Mouse (Mus musculus) adrenal gland, adult 18-20 months (tissue): ENCODE data around the gene Iyd. TPM values are rescaled to one million over a fixed set of nuclear protein-coding genes. Genes with fewer than 3 reads are reported as not detected.
A peak's percentile ranks its signal among the peaks of the same experiment; 100 is the strongest.

ENCODE experiments used
- DNase-seq, 2 experiments: peaks; one replicate each; pipeline ENCODE4 v3.0.0; 2021 to 2022; ENCODE audit warnings: low spot score in 2 of 2
- total RNA-seq, 2 experiments: library from RNA; stranded (reverse); gene quantifications; 1 replicate in 1 of 2; 2 replicates in 1 of 2; pipeline ENCODE4 v1.2.3; 2021

Gene Iyd
- total RNA-seq, 2 experiments from 2014 or later, result 0.43 TPM; not detected in 1

DNA sequence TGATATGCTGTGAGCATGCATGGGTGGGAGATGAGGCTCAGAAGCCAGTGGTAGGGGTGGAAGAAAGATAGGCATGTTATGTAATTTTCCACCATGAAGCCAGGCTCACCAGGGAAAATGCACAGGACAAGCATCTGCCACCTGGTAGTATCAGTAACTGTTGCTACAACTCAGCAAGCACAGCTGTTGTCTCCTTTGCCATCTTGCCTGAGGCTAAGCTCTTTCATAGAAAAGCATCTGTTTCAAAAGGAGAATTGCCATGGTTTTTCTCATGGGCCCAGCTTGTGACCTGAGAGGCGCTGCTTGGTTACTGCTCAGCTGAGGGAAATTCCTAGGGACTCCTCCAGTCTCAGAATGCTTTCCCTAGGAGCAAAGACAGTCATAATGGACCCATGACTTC lies 3.7 kb upstream of the Iyd start:
- DNase-seq, result no peak

DNA sequence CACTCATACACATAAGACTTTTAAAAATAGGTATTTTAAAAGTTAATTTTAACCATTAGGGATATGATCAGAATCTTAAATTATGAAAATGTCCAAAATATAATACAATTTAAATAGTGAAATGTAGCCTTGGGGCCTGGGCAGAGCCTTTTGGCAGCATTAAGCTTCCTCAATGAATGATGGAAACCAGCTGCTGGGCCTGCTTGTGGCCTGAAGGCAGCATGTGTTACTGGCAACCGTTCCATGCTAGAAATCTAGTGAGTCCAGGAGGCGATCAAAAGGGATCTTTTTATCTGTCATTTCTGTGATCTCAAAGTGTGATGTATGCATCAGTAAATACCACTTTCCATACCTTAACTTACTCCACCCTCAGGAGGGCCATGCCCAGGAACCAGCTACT lies 9.3 kb downstream of the Iyd start:
- no peak for DNase-seq

DNA sequence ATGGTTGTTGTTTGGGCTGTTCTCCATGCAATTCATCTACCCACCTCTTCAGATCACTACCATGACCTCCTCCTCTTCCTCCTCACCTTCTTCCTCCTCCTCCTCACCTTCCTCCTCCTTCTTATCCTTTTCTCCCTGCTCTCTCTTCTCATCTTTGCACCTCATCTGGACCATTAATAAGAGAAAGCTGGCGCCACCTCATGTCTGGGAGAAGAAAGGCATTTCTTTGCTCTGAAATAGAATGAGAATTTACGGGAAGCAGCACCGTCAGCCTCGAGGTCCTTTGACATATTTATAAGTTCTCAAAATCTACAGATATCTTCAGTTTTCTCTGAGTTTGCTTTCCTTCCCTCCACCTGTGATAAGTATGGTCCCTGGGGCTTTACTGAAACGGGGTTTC lies 15.1 kb downstream of the Iyd start:
- DNase-seq, result no peak

- DNase-seq, result no peak
Observed at GRCm38 (mm10) chr10:3556538-3556937, 16.5 kb downstream of the Iyd start.

- DNase-seq, result no peak
Observed at GRCm38 (mm10) chr10:3559136-3559535, 19.1 kb downstream of the Iyd start.

DNA sequence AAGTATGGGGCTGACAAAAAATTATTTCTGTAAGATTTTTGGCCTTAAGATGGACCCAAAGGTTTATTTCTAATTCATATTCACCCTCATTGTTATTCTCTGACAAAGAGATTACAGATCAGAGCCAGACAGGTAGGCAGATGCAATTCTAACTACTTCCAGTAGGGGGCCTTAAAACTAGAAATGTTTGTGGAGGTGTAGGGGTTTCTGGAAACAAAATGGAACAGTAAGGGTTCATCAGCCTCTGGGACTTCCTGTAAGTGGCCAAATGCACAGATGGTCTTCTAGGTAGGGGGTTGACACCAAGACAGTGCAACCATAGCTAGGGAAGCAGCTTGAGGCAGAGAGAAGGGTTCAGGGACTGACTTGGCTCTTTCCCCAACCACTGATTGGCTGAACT lies 22.1 kb downstream of the Iyd start:
- no peak for DNase-seq

DNA sequence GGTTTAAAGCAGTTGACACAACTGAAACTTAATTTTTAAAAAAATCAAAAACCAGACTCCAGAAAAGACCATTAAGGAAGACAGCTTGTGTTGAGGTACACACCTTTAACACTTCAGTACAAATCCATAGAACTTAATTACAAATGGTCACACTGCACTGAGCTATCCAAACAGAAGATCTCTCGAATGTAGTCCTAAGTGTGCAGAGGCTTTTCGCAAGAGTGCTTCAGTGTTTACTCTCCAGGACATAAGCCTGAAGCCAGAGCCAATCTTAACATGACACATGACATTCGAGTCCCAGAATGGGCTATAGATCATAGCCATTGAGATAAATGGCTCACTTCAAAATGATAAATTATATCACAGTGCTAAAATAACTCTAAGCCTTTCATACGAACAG lies 25.1 kb downstream of the Iyd start:
- no peak for DNase-seq

DNA sequence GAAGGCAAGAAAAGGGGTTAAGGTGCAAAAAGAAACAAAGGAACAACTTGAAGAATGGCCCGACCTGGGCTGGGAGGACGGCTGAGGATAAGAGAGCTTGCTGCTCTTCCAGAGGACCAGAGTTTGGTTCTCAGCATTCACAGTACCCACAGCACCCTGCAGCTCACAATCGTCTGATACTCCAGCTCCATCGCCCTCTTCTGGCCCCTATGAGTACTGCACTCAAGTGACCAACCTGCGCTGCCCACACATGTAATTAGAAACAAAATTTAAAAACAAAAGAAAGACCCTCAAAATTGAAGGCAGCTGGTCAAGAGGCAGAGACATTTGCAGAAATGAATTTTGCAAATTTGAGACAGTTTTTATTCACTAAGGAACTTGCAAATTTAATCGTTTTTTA lies 27.8 kb downstream of the Iyd start:
- DNase-seq, result no peak

- DNase-seq, result peak in 1 of 2 experiments; percentile 17
Observed at GRCm38 (mm10) chr10:3572723-3573649, 32.9 kb downstream of the Iyd start.

DNA sequence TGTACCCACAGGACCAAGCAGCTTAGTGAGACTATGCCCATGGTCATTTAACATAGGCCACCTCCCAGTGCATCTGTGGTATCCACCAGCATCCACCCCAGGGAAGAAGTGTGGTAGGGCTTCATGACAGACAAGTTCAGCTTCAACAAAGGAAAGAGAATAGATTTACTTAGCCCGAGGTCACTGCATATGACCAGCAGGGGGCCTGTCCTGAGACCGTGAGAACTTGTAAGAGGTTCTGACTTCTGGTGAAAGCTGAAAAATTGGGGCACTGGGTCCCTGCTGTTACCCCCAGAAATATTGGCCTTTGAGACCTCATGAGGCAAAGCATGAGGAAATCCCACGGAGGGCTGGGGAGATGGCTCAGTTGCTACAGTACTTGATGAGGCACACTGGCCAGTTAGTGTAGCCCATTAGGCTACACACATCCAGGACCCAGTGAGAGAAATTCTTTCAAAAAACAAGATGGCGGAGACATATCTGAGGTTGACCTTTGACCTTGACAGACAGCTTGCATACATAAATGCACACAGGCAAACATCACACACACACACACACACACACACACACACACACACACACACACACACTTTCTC lies 34.0 kb downstream of the Iyd start:
- peak in 1 of 2 experiments; percentile 10 for DNase-seq

DNA sequence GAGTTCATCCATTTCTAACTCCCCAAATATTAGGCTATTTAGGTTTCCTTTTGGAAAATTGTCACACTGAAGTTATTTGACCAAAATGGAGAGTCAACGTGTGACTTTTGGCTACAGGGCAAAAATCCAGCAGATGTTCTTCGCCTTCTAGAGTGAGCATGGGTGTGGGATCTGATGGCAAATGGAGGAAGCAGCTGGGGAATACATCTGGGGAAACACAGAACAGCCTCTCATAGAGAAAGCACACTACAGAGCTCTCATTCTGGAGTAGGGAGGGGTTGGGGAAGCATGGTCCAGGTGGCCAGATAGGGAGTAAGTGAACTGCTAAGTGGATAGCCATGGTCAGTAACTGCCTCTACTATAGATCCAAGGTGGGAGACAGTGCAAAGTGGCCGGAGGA lies 50.6 kb downstream of the Iyd start:
- no peak for DNase-seq

DNA sequence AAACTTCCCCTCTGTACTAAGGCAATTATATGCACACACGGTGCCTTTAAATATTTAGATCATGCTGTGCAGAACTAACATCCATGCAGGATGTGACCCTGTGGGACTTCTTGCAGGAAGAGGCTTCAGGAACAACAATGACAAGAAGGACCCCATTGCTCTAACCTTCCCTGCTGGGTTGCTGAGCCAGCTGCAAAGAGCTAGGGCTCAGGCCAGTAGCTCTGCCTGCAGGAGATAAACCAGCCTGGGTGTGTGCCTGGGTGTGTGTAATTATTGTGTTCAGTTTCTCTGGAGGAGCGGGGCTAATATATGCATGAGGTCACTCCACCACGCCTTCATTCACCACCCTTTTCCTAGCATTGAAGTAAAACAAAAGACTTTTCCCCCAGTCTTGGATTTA lies 51.8 kb downstream of the Iyd start:
- DNase-seq, result no peak

- DNase-seq, result no peak
Observed at GRCm38 (mm10) chr10:3596697-3597096, 56.7 kb downstream of the Iyd start.

DNA sequence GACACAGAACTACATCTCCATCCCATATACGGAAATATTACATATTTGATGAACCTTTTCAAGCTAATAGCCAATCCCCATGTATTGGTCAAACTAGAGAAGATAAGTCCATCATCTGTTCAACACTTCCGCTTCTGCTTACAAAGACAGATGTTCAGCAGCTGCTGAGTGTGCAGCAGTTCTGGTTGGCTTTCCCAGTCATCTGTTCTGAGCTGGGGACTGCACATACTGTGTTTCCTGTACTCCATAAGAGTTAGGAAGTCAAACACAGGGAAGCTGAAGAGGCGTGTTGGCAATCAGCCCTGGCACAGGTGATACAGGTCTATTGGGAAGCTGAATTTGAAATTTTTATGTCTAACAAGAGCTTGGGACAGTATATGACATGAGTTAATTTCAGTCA lies 57.7 kb downstream of the Iyd start:
- DNase-seq, result no peak

Other genes starting within 250 kb of the Iyd start
- 10 to 100 TPM in 1 of 2 experiments, 1 to 10 TPM in 1; 2.9 to 14.4 TPM for gene Ppp1r14c, start 174.2 kb upstream of the Iyd start, total RNA-seq
- gene Plekhg1, start 200.1 kb downstream of the Iyd start, total RNA-seq, result 1 to 10 TPM; 5.0 to 5.3 TPM